Mouse (Mus musculus) heart, postnatal 25 days (tissue): ENCODE data around the gene Amigo3. TPM values are rescaled to one million over a fixed set of nuclear protein-coding genes. Genes with fewer than 3 reads are reported as not detected.

Experiments
- DNase-seq: peaks from one replicate; pipeline ENCODE4 v3.0.0; 2022; ENCODE audit warnings: low spot score
- intact Hi-C: fragments of 180-260 bp; cut with DNase I; formaldehyde crosslinking; loops from one replicate; pipeline ENCODE4 v1.15.1; 2025
- total RNA-seq, 2 experiments: library from RNA; stranded (reverse); gene quantifications; 2 replicates each; pipeline ENCODE4 v1.2.3; 2021

Gene Amigo3
- total RNA-seq, 2 experiments from 2014 or later = 1.8 TPM

DNA sequence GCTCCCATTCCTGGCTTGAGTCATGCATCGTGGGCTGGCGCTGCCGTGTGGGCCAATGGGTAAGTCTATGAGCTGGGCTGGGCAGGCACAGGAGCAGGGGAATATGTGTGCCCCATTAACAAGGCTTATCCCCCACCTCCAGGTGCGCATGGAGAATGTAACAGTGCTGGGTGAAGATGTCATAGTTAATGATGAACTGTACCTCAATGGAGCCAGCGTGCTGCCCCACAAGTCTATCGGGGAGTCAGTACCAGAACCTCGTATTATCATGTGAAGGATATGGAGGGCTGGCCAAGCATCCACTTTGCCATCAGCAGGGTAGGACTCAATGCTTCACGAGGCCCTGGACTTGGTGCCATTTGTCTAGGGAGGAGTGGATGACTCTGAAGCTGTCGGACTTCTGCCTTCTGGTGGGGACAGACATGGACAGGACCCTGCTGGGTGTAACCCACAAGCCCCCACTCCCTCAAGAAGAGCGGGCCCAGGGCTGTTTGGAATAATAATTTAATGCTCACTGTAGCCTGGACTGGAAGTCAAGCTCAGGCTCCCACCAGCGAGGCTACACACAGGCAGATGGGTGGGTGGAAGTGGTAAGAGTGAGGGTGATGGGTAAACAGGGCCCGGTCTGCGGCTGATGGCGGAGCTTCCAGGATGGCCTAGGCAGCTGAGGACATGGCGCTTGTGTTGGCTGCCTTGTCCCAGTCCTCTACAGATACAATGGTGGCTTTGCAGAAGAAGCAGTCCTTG, 1.6 kb upstream of the Amigo3 start:
- intact Hi-C loops = loop anchor here (5.0 kb wide), 2 partner anchors 49 to 149 kb away; partner anchors contain the start of gene Ip6k1
- no peak for DNase-seq

DNA sequence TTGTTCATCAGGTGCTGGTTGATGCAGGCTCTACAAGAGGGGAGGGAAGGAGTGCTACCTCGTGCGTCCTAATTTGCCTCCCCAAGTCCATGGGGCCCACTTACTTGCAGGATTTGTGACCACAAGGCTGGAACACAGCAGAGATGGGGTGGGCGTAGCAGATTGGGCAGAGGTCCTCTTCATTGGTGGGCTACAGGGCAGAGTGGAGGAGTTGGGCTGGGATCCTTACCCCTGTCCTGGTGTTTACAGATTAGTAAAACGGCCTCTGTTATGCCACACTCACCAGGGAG, 1.1 kb upstream of the Amigo3 start:
- intact Hi-C loops = loop anchor here (1.0 to 5.0 kb wide), 3 partner anchors 50 to 150 kb away; partner anchors contain the start of gene Ip6k1
- no peak for DNase-seq

DNA sequence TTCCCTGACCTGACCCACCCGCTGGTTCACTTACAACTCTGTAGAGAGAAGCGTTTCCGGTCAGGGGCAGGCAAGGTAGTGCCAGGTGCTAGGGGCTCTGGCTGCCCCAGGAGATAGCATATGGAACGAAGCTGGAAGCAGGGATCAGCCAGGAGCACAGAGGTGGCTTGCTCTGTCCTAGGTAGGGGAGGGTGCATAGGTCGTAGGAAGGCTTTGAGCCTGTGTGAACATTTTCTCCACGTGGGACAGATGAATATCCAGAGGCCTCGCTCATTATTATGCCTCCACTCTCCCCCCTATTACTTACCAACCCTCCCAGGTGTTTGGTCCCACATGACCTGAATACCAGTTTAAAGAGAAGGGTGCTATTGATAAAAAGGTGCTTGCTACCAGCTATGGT, 548 bp upstream of the Amigo3 start:
- no peak for DNase-seq
- intact Hi-C loops = loop anchor here (1.0 to 5.0 kb wide), 3 partner anchors 50 to 150 kb away; partner anchors contain the start of gene Ip6k1

DNA sequence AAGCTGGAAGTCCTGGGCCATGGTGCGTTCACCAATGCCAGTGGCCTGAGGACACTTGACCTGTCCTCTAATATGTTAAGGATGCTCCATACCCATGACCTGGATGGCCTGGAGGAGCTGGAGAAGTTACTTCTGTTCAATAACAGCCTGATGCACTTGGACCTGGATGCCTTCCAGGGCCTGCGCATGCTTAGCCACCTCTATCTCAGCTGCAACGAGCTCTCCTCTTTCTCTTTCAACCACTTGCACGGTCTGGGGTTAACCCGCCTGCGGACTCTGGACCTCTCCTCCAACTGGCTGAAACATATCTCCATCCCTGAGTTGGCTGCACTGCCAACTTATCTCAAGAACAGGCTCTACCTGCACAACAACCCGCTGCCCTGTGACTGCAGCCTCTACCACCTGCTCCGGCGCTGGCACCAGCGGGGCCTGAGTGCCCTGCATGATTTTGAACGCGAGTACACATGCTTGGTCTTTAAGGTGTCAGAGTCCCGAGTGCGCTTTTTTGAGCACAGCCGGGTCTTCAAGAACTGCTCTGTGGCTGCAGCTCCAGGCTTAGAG, 786 bp downstream of the Amigo3 start:
- intact Hi-C loops = loop anchor here (5.0 kb wide), 2 partner anchors 51 to 151 kb away; partner anchors contain the start of gene Ip6k1
- no peak for DNase-seq

DNA sequence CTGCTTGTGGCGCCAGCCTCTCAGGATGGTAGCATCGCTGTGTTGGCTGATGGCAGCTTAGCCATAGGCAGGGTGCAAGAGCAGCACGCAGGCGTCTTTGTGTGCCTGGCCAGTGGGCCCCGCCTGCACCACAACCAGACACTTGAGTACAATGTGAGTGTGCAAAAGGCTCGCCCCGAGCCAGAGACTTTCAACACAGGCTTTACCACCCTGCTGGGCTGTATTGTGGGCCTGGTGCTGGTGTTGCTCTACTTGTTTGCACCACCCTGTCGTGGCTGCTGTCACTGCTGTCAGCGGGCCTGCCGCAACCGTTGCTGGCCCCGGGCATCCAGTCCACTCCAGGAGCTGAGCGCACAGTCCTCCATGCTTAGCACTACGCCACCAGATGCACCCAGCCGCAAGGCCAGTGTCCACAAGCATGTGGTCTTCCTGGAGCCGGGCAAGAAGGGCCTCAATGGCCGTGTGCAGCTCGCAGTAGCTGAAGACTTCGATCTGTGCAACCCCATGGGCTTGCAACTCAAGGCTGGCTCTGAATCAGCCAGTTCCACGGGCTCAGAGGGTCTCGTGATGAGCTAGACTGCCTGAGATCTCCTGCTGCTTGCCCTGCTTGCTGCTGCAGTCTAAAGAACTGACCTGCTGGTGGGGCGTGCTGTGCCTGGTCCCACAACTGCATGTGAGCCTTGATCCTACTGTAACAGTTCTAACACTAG, 1.5 kb downstream of the Amigo3 start:
- DNase-seq = no peak
- intact Hi-C loops = loop anchor here (5.0 kb wide), 2 partner anchors 52 to 152 kb away; partner anchors contain the start of gene Ip6k1

DNA sequence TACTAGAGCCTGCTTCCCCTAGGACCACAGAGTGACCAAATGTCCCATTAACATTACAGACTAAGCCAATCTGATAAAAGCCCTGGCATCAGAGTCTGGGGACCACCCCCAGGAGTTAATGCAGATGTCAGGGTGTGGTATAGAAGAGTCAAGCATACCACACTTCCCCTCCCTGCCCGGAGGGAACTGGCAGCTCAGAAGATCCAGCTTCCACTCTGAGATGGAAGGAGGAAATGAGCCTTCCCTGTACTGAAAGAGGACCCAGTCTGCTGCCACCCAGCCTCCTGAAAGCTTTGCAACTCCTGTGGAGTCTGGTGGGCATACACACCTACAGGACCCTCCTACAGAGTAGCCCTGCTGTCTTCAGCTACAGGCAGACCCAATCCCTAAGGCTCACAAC, 2.1 kb downstream of the Amigo3 start:
- DNase-seq = no peak
- intact Hi-C loops = no loop called here

DNA sequence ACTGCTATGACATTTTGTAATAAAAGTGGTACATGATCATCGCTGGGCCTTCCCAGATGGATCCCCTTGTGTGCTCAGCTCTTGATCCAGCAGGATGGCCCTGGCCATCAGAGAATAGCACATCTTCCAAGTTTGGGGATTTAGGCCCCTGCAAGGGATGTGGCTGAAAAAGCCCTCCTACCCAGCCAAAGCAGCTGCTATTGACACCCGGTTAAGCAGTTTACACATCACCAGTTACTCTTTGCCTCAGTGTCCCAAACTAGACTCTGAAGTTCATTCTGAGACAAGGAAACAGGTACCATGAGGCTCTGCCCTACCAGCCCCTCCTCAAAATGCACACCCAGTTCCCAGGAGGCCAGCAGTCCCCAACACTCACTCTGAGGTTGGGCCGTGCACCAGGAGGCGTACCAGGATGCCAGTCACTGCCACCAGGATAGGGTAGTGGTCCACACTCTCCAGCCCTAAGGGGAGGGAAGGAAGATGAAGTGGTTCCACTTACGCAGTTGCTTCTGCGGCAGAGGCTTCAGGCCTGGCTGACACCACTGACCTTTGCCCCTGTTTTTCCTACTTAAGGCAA, 2.8 kb downstream of the Amigo3 start:
- intact Hi-C loops = no loop called here
- no peak for DNase-seq

DNA sequence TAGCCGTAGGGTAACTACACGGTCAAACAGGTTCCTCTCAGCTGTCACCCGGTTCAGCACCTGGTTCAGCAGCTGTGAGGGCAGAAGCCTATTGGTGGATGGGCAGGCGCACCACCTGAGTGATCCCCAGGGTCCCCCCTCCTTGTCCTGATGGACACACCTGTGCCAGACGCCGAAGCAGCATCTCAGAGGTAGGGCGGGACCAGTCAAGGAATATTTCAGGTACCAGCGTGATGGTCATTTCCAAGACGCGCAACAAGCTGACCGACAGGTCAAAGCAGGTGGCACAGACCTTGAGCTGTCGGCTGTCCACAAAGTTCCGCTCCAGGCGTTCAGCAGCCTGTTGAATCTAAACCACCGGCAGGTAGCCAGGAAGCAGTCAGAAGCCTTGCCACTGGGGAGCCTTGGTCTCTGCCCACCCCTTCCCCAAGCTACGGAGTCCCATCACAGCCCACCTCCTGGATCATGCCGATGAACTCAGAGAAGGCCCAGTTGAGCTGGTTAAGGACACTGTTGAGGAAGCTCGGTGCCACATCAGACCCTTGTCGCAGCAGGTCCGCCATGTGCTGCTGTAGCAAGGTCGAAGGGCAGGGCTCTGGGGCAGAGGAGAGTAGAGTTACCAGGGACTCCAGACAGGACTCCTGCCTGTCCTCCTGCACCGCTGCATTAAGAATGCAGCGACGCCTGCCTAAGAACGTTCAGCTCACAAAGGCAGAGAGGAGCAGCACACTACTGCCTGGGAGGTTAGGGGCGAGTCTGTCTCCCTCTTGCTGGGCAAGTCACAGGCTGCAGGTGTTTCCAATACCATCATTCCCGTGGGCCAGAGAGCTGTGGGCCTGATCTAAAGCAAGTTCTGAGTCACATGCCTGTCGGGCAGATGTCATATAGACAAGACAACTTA, 3.7 kb downstream of the Amigo3 start:
- intact Hi-C loops = no loop called here
- no peak for DNase-seq

DNA sequence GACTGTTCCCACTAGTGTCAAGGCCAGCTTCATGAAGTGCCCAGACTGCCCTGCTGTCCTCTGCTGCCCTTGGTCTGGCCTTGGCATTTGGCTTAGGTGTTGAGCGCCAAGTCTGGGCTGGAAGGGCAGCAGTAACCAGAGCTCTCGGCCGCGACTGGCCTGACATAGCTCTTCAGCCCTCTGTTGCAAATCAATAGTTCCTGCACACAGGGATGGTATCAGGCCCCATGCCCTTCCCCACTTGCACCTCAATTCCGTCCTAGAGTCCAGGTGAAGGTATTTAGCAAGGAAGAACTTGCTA, 4.3 kb downstream of the Amigo3 start:
- intact Hi-C loops = no loop called here
- no peak for DNase-seq

DNA sequence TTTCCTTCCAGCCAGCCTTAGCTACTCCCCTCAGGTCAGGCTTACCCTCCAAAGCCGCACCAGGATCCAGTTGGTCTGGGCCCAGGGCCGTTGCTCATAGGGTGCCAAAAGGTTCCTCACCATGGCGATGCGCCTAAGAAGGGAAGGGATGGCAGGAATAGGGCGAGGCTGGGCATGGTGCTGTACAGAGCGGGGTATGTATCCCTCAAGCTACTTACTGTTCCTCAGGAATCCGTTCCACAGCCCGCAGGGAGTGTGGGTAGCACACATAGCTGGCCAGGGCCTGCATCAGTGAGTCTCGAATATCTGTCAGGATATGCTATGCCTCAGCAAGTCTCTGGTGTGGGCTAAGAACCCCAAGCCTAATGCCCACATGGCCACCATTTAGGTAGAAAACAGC, 5.3 kb downstream of the Amigo3 start:
- DNase-seq = no peak
- intact Hi-C loops = no loop called here

DNA sequence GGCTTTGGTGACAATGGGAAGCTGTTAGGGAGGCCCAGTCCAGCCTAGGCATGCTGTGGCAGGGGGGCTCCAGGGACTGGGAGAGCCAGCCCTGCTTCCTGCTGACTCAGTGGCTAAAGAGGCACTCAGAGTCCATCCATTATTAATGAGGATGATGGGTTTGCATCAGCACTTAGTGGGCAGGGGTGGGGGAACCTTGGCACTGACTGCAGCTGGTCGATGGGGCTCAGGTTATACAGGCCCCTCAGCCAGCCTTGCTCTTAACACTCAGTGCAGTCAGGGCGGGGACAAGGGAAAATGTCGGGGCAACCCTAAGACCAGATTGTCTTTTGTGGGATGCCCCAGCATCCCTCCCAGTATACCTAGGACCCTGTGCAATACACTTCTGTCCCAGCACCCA, 9.2 kb downstream of the Amigo3 start:
- no peak for DNase-seq

DNA sequence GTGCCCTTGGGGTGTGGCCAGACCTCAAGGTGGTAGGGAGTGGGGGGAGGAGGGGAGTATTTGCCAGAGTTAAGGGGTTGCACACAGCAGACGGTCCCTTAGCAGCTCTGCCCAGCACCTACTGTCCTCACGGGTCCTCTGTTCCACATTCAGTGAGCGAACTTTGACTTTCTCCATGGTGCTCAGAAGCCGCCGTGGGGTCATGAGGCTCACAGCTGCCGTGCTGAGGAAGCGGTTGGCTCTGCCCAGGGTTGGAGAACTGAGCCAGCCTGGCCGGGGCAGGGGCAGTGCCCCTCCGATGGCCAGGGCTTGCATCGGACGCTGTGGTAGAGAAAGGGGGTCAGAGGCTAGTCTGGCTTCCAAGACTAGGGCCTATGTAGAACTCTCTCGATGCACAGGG, 10.4 kb downstream of the Amigo3 start:
- intact Hi-C loops = no loop called here

More for the DNA sequence above, 9.2 kb downstream of the Amigo3 start:
- intact Hi-C loops = no loop called here

DNA sequence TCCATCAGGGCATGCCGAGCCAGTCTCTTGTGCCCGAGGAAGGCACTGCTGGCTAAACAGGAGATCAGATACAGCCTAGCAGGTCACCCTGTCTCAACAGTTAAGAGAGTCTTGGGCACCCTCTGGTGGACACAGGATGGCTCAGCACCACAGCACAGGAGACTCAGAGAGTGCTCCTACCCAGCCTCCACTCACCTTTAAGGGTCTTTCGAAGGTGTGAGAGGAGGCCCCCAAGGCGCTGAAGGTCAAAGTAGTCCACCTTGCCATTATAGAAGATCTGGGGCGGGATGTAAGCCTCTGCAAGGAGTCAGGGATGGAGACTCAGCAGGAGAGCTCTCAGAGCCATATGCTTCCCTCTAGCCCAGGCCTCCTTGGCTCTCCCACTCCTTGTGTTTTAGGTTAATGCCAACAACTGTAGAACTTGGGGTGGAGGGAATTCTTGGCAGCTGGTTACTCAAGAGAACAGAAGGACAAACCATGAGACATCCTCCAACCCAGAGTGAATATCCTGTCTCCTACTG, 12.6 kb downstream of the Amigo3 start:
- intact Hi-C loops = loop anchor here (2.0 kb wide), 1 partner anchor 101 kb away; no protein-coding TSS in a partner anchor
- no peak for DNase-seq

More for the DNA sequence above, 10.4 kb downstream of the Amigo3 start:
- no peak for DNase-seq

DNA sequence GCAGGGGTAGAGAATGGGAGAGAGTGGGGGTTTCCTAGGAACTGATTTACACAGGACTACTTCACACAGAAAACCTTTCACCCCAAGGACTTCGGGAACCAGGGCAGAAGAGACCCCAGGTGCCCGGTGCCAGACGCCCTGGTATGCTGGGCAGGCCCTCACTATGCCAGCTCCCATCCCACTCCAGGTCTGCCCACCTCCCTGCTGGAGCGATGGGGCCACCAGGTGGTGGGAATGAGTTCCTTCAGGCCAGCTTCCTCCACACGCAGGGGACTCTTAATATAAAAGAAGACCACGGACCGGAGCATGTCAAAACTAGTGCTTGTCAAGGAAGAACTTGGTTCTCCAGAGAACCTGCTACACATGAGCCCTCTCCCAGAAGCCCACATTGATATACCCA, 14.2 kb downstream of the Amigo3 start:
- DNase-seq = no peak
- intact Hi-C loops = no loop called here

DNA sequence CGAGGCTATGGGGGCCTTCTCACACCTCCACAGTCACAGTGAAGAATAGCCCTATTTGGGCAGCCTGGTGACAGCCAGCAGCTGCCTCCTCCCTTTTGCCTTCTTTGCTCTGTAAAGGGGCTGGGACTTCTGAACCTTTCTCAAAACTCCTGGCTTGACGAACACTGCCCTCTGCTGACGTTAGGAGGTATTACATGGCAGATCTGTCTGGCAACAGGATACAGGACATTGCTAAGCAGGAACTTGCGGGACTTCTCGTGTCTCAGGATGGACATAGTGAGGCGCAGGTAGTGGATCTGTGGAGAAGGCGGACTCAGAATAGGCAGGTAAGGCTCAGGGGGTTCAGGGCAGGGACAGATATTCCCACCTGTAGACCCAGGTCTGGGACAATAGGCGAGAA, 14.9 kb downstream of the Amigo3 start:
- intact Hi-C loops = loop anchor here (1.0 kb wide), 1 partner anchor 164 kb away; no protein-coding TSS in a partner anchor
- peak; percentile 56 for DNase-seq

DNA sequence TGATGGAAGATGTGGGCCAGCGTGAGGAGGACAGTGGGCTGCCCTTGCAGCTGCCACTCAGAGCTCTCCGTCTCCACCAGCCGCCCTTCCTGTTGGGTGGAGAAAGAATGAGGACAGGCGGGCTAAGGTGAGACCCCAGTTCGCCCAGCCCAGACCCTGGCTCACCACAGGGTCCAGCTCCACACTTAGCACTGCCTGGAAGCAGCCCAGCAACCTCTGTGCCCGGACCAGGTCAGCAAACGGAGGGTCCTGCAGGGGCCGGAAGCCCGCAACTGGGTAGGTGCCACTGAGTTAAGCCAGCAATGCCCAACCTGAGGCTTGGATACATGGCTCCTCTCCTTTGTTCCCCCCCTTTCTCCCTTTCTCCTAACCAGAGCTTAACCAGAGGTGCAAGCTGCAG, 16.0 kb downstream of the Amigo3 start:
- intact Hi-C loops = no loop called here
- DNase-seq = no peak

DNA sequence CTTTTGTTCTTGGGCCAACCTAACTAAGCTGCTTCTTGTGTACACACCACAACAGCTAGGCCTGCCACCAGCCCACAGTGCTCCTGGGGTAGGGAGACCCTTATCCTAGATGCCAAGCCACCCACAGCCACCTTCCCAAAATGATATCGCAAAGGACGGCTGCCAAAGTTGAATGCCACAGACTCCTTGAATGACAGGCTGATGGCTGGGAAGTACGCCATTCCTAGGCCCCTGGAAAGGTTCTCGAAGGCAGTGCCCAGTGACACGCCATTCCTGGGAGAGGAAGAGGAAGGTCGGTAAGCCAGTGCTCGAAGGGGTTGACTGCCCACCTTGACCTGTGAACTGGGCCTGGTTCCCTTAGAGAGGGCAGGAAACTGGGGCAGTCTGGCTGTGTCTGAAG, 16.6 kb downstream of the Amigo3 start:
- no peak for DNase-seq
- intact Hi-C loops = no loop called here

DNA sequence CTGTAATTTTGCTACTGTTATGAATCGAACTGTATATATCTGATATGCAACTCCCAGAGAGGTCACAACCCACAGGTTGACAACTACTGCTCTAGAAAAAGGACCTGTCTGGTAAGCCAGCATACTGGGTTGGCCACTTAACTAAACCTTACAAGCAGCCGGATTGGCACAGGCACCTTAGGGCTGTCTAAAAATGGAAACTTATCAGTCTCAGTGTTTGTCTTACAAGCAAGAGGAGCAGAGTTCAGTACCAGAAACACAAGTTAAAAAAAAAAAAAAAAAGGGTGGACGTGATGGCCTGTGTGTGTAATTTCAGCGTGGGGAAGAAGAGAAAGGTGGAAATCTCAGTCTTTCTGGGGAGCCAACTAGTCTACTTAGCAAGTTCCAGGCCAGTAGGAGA, 18.8 kb downstream of the Amigo3 start:
- intact Hi-C loops = no loop called here
- DNase-seq = no peak

DNA sequence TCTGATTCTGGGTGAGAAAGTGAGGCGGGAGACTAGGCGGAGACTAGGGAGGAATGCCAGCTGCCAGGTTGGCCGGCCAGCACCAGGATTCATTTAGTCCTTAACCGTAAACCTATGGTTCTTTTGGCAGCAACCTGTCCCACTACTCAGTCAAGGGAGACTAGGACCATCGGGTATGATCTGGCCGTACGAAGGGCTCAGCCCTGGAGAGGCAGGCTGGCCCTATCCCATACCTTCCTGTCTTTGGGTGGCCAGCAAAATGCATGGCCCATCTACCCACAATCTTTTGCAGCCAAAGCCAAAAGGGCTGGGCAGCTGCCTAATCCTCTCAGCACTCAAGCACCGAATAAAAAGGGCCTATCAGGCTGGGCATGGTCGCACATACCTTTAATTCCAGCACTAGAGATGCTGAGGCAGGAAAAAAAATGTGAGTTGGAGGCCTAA, 19.5 kb downstream of the Amigo3 start:
- intact Hi-C loops = no loop called here
- no peak for DNase-seq
